Mouse (Mus musculus) liver, adult 2 months (tissue): ENCODE results near the gene Mthfd1. TPM values are rescaled to one million over a fixed set of nuclear protein-coding genes. Genes with fewer than 3 reads are reported as not detected.

Experiments
- DNase-seq: peaks from one replicate; pipeline ENCODE4 v3.0.0-alpha.2; 2011; ENCODE audit warnings: low read depth, low spot score; ENCODE audit errors: extremely low read depth
- H3K27ac ChIP-seq: fragments of 200-500 bp; replicated peaks from 2 replicates; pipeline ENCODE4 v1.5.1; 2012; ENCODE audit warnings: low read depth, mild to moderate bottlenecking, control low read depth, inconsistent platforms, low read length; ENCODE audit not compliant: insufficient read depth
- H3K27me3 ChIP-seq: fragments of 200-500 bp; 2 replicates; pipeline ENCODE4 v1.6.1; 2012; ENCODE audit warnings: mild to moderate bottlenecking, moderate library complexity, low read length, inconsistent platforms; ENCODE audit not compliant: control insufficient read depth, insufficient read depth
- H3K36me3 ChIP-seq: fragments of 200-500 bp; 2 replicates; pipeline ENCODE4 v1.6.1; 2012; ENCODE audit warnings: low read length, inconsistent platforms; ENCODE audit not compliant: control insufficient read depth, insufficient read depth
- H3K4me1 ChIP-seq: fragments of 200-500 bp; 2 replicates; pipeline ENCODE4 v1.6.1; 2011; ENCODE audit warnings: low read length; ENCODE audit not compliant: control insufficient read depth, insufficient read depth
- H3K4me3 ChIP-seq: fragments of 200-500 bp; 2 replicates; pipeline ENCODE4 v1.5.1; 2011; ENCODE audit warnings: low read depth, mild to moderate bottlenecking, control low read depth, low read length, moderate library complexity; ENCODE audit not compliant: insufficient read depth
- H3K79me2 ChIP-seq: fragments of 200-500 bp; 2 replicates; pipeline ENCODE4 v1.6.1; 2012; ENCODE audit warnings: inconsistent platforms, mild to moderate bottlenecking, low read length, moderate library complexity; ENCODE audit not compliant: control insufficient read depth, insufficient read depth
- H3K9ac ChIP-seq: fragments of 200-500 bp; 2 replicates; pipeline ENCODE4 v1.6.1; 2012; ENCODE audit warnings: low read depth, mild to moderate bottlenecking, control low read depth, inconsistent platforms, low read length
- CTCF ChIP-seq: fragments of 200-500 bp; IDR thresholded peaks from 2 replicates; pipeline ENCODE4 v1.5.1; 2011; ENCODE audit warnings: low read depth, low read length, control low read depth
- POLR2A ChIP-seq: fragments of 200-500 bp; IDR thresholded peaks from 2 replicates; pipeline ENCODE4 v1.6.1; 2011; ENCODE audit warnings: low read length, control low read depth; ENCODE audit not compliant: insufficient read depth; ENCODE audit errors: extremely low read depth
- WGBS: fragments of 180-500 bp; shearing (Covaris S2); methylation state at CpG from one replicate; pipeline ENCODE4 v1.1.7; 2018; 5-methylcytosine and 5-hydroxymethylcytosine counted together
- polyA plus RNA-seq: library from polyadenylated mRNA; depleted of rRNA; stranded (reverse); fragments of >200 nt; gene quantifications from 2 replicates; pipeline ENCODE4 v1.2.3, GENCODE M21; 2012
- total RNA-seq: library from RNA; depleted of rRNA; stranded (reverse); fragments of >200 nt; gene quantifications from 2 replicates; pipeline ENCODE4 v1.2.3, GENCODE M21; 2014

Mthfd1 gene
- total and polyA plus RNA-seq, 2 experiments: 112 to 188 TPM

- Histone ChIP-seq H3K4me1 (no peaks in the 10 kb centered on the region), H3K36me3 (peaks cover 5% of the 10 kb centered on the region; the same call in 1 of the 2 replicates), H3K27ac (no peak overlapping the region), H3K79me2 (no peaks in the 10 kb centered on the region), H3K4me3 (no peak overlapping the region), H3K27me3 (no peaks in the 10 kb centered on the region), H3K9ac (no peak overlapping the region)
- DNase-seq: peak; percentile 53
- TF ChIP-seq CTCF: peak; percentile 46; the same call in 1 of the 2 replicates
- no peak for TF ChIP-seq POLR2A
- 53% methylated on average over 6 of the region's 6 CpGs for WGBS
Measured at GRCm38 (mm10) chr12:76345759-76346455, 90.8 kb downstream of the Mthfd1 start.

DNA sequence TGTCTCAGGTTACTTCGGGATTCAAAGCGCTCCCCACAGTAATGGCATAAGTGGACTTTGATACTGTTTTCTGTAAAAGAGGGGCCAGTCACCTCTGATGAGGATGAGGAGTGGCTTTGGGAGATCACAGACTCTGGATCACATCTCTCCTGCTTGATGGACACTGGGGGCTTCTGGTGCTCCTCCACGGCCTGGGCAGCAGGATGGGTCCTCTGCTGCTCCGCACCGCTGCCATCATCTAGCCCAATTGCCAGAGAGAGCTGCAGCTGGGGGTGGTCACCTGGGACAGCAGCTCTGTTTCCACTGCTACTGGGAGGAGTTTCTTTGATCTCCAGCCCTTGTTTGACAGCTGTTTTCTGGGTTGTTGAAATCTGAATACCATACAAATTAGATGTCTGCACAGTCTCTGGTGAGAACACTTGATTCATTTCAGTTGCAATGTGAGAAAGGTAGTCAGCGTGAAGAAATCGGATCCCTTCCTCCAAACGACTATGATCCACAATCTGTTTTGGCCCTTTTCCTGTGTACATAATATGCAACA is 94.7 kb downstream of the Mthfd1 start:
- Histone ChIP-seq H3K9ac (no peak overlapping the region), H3K4me1 (no peaks in the 10 kb centered on the region), H3K79me2 (no peaks in the 10 kb centered on the region), H3K27ac (no peak overlapping the region), H3K36me3 (peaks cover 5% of the 10 kb centered on the region; the same call in 1 of the 2 replicates), H3K27me3 (no peaks in the 10 kb centered on the region), H3K4me3 (no peak overlapping the region)
- TF ChIP-seq CTCF (no peak), POLR2A (no peak)
- WGBS: 69% methylated on average over 8 of the region's 8 CpGs
- DNase-seq: no peak

GRCm38 (mm10) chr12:76360868-76361267 is 105.8 kb downstream of the Mthfd1 start:
- Histone ChIP-seq H3K9ac (no peak overlapping the region), H3K4me3 (no peak overlapping the region), H3K27me3 (no peaks in the 10 kb centered on the region), H3K27ac (no peak overlapping the region), H3K79me2 (no peaks in the 10 kb centered on the region), H3K36me3 (no peaks in the 10 kb centered on the region), H3K4me1 (no peaks in the 10 kb centered on the region)
- DNase-seq: no peak
- 94% methylated on average over 1 of the region's 1 CpGs for WGBS
- TF ChIP-seq POLR2A: no peak
- TF ChIP-seq CTCF: no peak

DNA sequence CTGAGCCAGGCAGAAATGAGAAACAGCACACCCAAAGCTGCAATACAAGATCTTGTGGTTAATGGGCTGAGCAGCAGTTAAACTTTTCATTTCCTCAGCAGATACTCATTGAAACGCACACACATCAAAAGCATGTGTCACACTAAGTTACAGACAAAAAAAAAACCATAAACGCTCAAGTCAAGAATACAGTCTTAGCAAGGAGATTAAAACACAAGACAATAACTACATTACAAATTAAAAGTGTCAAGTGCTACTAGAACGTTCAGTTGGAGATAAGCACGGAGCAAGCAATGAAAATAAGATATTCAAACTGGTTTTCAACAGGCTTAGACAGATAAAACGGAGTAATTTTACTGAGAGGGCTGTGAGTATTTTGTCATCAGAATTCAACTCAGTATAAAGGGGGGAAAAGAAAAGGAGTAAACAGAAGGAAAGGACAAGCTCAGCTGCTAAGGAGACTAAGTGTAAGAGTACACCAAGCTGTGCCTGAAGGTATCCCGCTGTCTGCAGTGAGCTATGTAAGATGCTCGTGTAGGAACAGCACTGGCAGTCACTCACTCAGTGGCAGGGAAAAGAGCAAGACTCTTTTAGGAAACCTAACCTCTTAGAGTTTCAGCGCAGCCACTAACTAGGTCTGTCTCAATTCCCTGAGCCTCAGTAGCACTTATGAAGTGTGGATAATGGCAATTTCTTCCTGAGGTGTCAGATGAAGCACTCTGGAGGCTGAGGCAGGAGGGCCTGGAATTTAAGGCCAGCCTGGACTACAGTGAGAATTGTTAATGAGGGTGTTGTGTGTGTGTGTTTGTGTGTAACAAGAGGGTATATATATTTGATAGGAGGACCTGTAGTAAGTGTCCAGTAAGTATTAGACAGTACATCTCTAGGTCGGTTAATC is 106.6 kb downstream of the Mthfd1 start:
- DNase-seq: no peak
- Histone ChIP-seq H3K27me3 (no peaks in the 10 kb centered on the region), H3K79me2 (no peaks in the 10 kb centered on the region), H3K27ac (no peak overlapping the region), H3K4me1 (no peaks in the 10 kb centered on the region), H3K36me3 (no peaks in the 10 kb centered on the region), H3K9ac (no peak overlapping the region), H3K4me3 (no peak overlapping the region)
- TF ChIP-seq POLR2A (no peak), CTCF (no peak)
- 81% methylated on average over 9 of the region's 9 CpGs for WGBS

- Histone ChIP-seq H3K4me3 (no peak overlapping the region), H3K27ac (no peak overlapping the region), H3K36me3 (no peaks in the 10 kb centered on the region), H3K9ac (no peak overlapping the region), H3K27me3 (no peaks in the 10 kb centered on the region), H3K79me2 (no peaks in the 10 kb centered on the region), H3K4me1 (no peaks in the 10 kb centered on the region)
- WGBS: 85% methylated on average over 9 of the region's 9 CpGs
- no peak for DNase-seq
- no peak for TF ChIP-seq POLR2A
Measured at GRCm38 (mm10) chr12:76362303-76362676, 107.2 kb downstream of the Mthfd1 start.

- no peak for DNase-seq
- H3K4me1 ChIP-seq: no peaks in the 10 kb centered on the region; the same call in 1 of the 2 replicates
- no peak for TF ChIP-seq POLR2A
- TF ChIP-seq CTCF: no peak
Measured at GRCm38 (mm10) chr12:76366276-76366675, 111.2 kb downstream of the Mthfd1 start.

More at GRCm38 (mm10) chr12:76366276-76366675, 111.2 kb downstream of the Mthfd1 start:
- Histone ChIP-seq H3K27me3 (no peaks in the 10 kb centered on the region), H3K9ac (no peak overlapping the region), H3K79me2 (peaks cover 3% of the 10 kb centered on the region; the same call in 1 of the 2 replicates), H3K27ac (no peak overlapping the region), H3K36me3 (no peaks in the 10 kb centered on the region), H3K4me3 (no peak overlapping the region)
- WGBS: 88% methylated on average over 3 of the region's 3 CpGs
